Mouse (Mus musculus) limb, embryonic 14.5 days (tissue): ENCODE results near the gene Dbn1. TPM values are rescaled to one million over a fixed set of nuclear protein-coding genes. Genes with fewer than 3 reads are reported as not detected.
A peak's percentile ranks its signal among the peaks of the same experiment; 100 is the strongest.

Experiments used
- ATAC-seq: fragments of 200-750 bp; cut with Nextera tagmentation; 2 replicates; pipeline ENCODE4 v1.8.0; 2017; ENCODE audit warnings: low read depth, moderate number of reproducible peaks, moderate TSS enrichment; ENCODE audit not compliant: low FRiP score
- DNase-seq: peaks from one replicate; pipeline ENCODE4 v3.0.0-alpha.2; 2015; ENCODE audit warnings: low spot score
- H3K27ac ChIP-seq: fragments of 300-500 bp; sonication (generic); replicated peaks from 2 replicates; pipeline ENCODE4 v1.5.1; 2014; ENCODE audit warnings: low read depth, mild to moderate bottlenecking, low read length, moderate library complexity, mixed read lengths
- H3K27me3 ChIP-seq: fragments of 300-500 bp; sonication (generic); 2 replicates; pipeline ENCODE4 v1.6.1; 2014; ENCODE audit warnings: low read length, mixed read lengths; ENCODE audit not compliant: control insufficient read depth, insufficient read depth
- H3K36me3 ChIP-seq: fragments of 300-500 bp; sonication (generic); 2 replicates; pipeline ENCODE4 v1.6.1; 2014; ENCODE audit warnings: mild to moderate bottlenecking, low read length, moderate library complexity, mixed read lengths; ENCODE audit not compliant: control insufficient read depth, insufficient read depth
- H3K4me1 ChIP-seq: fragments of 300-500 bp; sonication (generic); 2 replicates; pipeline ENCODE4 v1.6.1; 2014; ENCODE audit warnings: antibody characterized with exemption, low read length, mixed read lengths; ENCODE audit not compliant: control insufficient read depth, insufficient read depth
- H3K4me2 ChIP-seq: fragments of 300-500 bp; sonication (generic); replicated peaks from 2 replicates; pipeline ENCODE4 v1.6.1; 2014; ENCODE audit warnings: low read depth, mild to moderate bottlenecking, low read length, moderate library complexity; ENCODE audit not compliant: severe bottlenecking
- H3K4me3 ChIP-seq: fragments of 300-500 bp; sonication (generic); replicated peaks from 2 replicates; pipeline ENCODE4 v1.5.1; 2014; ENCODE audit warnings: low read length
- H3K9ac ChIP-seq: fragments of 300-500 bp; sonication (generic); 2 replicates; pipeline ENCODE4 v1.6.1; 2014; ENCODE audit warnings: mild to moderate bottlenecking, low read depth, low read length, moderate library complexity; ENCODE audit not compliant: severe bottlenecking
- H3K9me3 ChIP-seq: fragments of 300-500 bp; sonication (generic); 2 replicates; pipeline ENCODE4 v1.6.1; 2016; ENCODE audit warnings: low read length; ENCODE audit not compliant: control insufficient read depth
- POLR2A ChIP-seq: fragments of 200-500 bp; IDR thresholded peaks from 2 replicates; pipeline ENCODE4 v1.8.0; 2012; ENCODE audit warnings: inconsistent platforms, mild to moderate bottlenecking, moderate library complexity, borderline replicate concordance; ENCODE audit not compliant: insufficient read depth, insufficient read length; ENCODE audit errors: extremely low read depth
- WGBS: fragments of 180-500 bp; shearing (Covaris S2); extraction: QIAGEN DNeasy Blood & Tissue Kit; methylation state at CpG from one replicate; pipeline ENCODE4 v1.1.7; 2014; 5-methylcytosine and 5-hydroxymethylcytosine counted together
- polyA plus RNA-seq, 2 experiments: library from polyadenylated mRNA; depleted of rRNA in 1 of 2; stranded (reverse) in 1 of 2; unstranded in 1 of 2; fragments of >200 nt; fragmentation: Nextera tagmentation in 1 of 2; extraction: Ambion mirVana in 1 of 2; gene quantifications; 2 replicates each; pipeline versions ENCODE4 v1.2.1 to v1.2.3; 2012 to 2014

Dbn1 gene
- polyA plus RNA-seq, 2 experiments: 153 to 266 TPM

GRCm38 (mm10) chr13:55494257-55494656, 6.3 kb upstream of the Dbn1 start:
- no peak for DNase-seq
- WGBS: 24% methylated on average over 2 of the region's 2 CpGs
- H3K9ac ChIP-seq: no peak overlapping the region
- H3K27ac ChIP-seq: no peak overlapping the region
- peaks cover 27% of the 10 kb centered on the region for H3K36me3 ChIP-seq
- H3K27me3 ChIP-seq: no peaks in the 10 kb centered on the region
- peaks cover 6% of the 10 kb centered on the region; the same call in 1 of the 2 replicates for H3K4me1 ChIP-seq
- no peak for ATAC-seq
- TF ChIP-seq POLR2A: no peak
- no peak overlapping the region for H3K4me2 ChIP-seq
- H3K4me3 ChIP-seq: no peak overlapping the region
- no peaks in the 10 kb centered on the region for H3K9me3 ChIP-seq

GRCm38 (mm10) chr13:55486916-55487577, 864 bp downstream of the Dbn1 start:
- Histone ChIP-seq H3K27me3 (no peaks in the 10 kb centered on the region), H3K4me3 (peak overlapping the region; percentile 88), H3K4me1 (peaks cover 32% of the 10 kb centered on the region), H3K9ac (peak overlapping the region; percentile 100), H3K4me2 (peak overlapping the region; percentile 79), H3K36me3 (peaks cover 20% of the 10 kb centered on the region), H3K27ac (peak overlapping the region; percentile 90), H3K9me3 (no peaks in the 10 kb centered on the region)
- TF ChIP-seq POLR2A: 0 out of 2 replicates have a peak, but pooled peaks have one; percentile 10
- under 1% methylated on average over 23 of the region's 29 CpGs for WGBS
- ATAC-seq (peak; percentile 50), DNase-seq (no peak)

DNA sequence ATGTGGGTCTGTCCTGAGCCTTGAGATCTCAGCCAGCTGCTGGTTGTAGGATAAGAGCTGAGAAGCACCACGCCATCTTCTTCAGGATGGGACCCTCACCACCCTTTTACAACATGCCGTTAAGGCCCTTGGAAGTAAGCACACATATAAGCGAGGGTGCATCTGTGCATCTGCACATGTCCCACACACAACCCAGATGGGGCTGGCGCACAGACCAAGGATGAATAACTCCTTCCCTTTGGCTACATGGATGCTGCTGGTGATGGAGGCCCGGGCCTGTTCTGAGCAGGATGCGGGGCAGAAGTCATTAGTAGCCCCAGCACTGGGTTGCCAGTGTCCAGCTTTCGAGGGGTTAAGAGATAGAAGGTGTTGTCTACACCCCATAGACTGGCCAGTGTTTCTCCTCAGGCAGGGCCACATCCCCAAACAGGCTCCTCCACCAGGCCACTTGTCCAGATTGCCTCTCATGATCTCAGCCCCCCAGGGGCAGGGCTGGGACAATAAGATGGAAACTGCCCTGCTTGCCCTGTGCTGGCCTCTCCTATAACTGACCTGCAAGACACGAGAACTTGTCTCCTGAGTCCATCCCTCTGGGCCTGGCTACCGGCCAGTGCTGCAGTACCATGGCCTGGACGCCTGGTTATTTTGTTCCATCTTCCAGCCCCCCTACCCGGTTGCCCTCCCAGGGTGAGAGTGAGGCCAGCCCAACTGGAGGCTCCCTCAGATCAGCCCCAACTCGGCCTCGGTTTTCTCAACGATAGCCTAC, 1.7 kb downstream of the Dbn1 start:
- Histone ChIP-seq H3K27me3 (no peaks in the 10 kb centered on the region), H3K27ac (0 out of 2 replicates have a peak overlapping the region, but pooled peaks have one; percentile 28), H3K4me3 (peak overlapping the region; percentile 88), H3K4me1 (peaks cover 32% of the 10 kb centered on the region), H3K36me3 (peaks cover 28% of the 10 kb centered on the region), H3K9me3 (no peaks in the 10 kb centered on the region), H3K9ac (peak overlapping the region; percentile 100), H3K4me2 (peak overlapping the region; percentile 79)
- ATAC-seq (no peak), DNase-seq (no peak)
- 35% methylated on average over 14 of the region's 14 CpGs for WGBS
- no peak for TF ChIP-seq POLR2A

DNA sequence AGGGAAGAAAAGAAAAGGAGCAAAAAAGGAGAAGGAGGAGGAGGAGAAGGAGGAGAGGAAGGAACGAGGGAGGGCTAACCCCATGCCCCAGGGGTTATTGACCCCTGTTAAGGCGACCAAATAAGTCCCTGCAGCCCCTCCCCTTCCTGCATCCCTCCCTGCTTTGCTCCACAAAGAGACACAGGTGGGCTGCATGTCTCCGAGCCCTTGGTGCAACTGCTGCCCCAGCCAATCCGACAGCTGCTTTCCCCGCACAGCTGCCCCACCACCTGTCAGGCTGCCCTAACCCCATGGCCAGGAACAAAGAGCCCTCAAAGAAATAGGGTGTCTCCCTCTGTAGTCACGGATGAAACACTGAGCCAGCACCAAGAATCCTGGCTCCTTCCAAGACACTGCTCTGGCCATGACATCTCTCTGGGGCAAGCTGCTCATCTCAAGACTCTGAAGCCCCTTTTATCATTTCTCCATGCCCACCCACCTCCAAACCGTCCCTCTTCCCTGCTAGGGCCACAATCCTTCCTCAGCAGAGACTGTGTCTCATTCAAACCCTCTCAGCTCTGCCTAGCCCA, 3.3 kb downstream of the Dbn1 start:
- Histone ChIP-seq H3K9ac (0 out of 2 replicates have a peak overlapping the region, but pooled peaks have one; percentile 21), H3K4me1 (peaks cover 32% of the 10 kb centered on the region), H3K9me3 (no peaks in the 10 kb centered on the region), H3K4me3 (no peak overlapping the region), H3K4me2 (0 out of 2 replicates have a peak overlapping the region, but pooled peaks have one; percentile 79), H3K36me3 (peaks cover 44% of the 10 kb centered on the region), H3K27me3 (no peaks in the 10 kb centered on the region), H3K27ac (no peak overlapping the region; the same call in 1 of the 2 replicates)
- 28% methylated on average over 7 of the region's 7 CpGs for WGBS
- ATAC-seq (no peak), DNase-seq (no peak)
- no peak for TF ChIP-seq POLR2A

GRCm38 (mm10) chr13:55483593-55483992, 4.3 kb downstream of the Dbn1 start:
- Histone ChIP-seq H3K4me2 (no peak overlapping the region), H3K36me3 (peaks cover 54% of the 10 kb centered on the region), H3K4me1 (peaks cover 32% of the 10 kb centered on the region), H3K27me3 (no peaks in the 10 kb centered on the region), H3K27ac (no peak overlapping the region; the same call in 1 of the 2 replicates), H3K9me3 (no peaks in the 10 kb centered on the region), H3K9ac (no peak overlapping the region), H3K4me3 (no peak overlapping the region)
- no peak for TF ChIP-seq POLR2A
- WGBS: 54% methylated on average over 15 of the region's 15 CpGs
- no peak for DNase-seq
- ATAC-seq: no peak
